Mouse (Mus musculus) left cerebral cortex, postnatal 10 days (tissue): ENCODE data around the gene Pias1. TPM values are rescaled to one million over a fixed set of nuclear protein-coding genes. Genes with fewer than 3 reads are reported as not detected.

Source experiments
- DNase-seq, 2 experiments: peaks; one replicate each; pipeline ENCODE4 v3.0.0; 2021 to 2022; ENCODE audit warnings: low spot score in 2 of 2, mixed read lengths in 1 of 2; ENCODE audit errors: extremely low spot score in 1 of 2
- intact Hi-C: fragments of 180-260 bp; cut with DNase I; formaldehyde crosslinking; loops from one replicate; pipeline ENCODE4 v1.15.1; 2025
- total RNA-seq, 2 experiments: library from RNA; stranded (reverse); gene quantifications; 2 replicates each; pipeline ENCODE4 v1.2.3; 2021

Pias1 gene
- total RNA-seq, 2 experiments from 2014 or later: 47.1 to 47.3 TPM

GRCm38 (mm10) chr9:62966018-62966417, 21.7 kb downstream of the Pias1 start:
- intact Hi-C loops: no loop called here

GRCm38 (mm10) chr9:62952713-62953112, 35.0 kb downstream of the Pias1 start:
- no peak for DNase-seq
- intact Hi-C loops: no loop called here

More at GRCm38 (mm10) chr9:62966018-62966417, 21.7 kb downstream of the Pias1 start:
- no peak for DNase-seq

GRCm38 (mm10) chr9:62945346-62945745, 42.4 kb downstream of the Pias1 start:
- intact Hi-C loops: no loop called here
- DNase-seq: no peak

- no peak for DNase-seq
- intact Hi-C loops: no loop called here
Observed at GRCm38 (mm10) chr9:62944063-62944462, 43.7 kb downstream of the Pias1 start.

- intact Hi-C loops: no loop called here
- DNase-seq: no peak
Observed at GRCm38 (mm10) chr9:62940966-62941365, 46.8 kb downstream of the Pias1 start.

- intact Hi-C loops: no loop called here
- no peak for DNase-seq
Observed at GRCm38 (mm10) chr9:62935854-62936253, 51.9 kb downstream of the Pias1 start.

- DNase-seq: no peak
- intact Hi-C loops: no loop called here
Observed at GRCm38 (mm10) chr9:62934700-62935400, 52.9 kb downstream of the Pias1 start.

GRCm38 (mm10) chr9:62932575-62933339, 55.0 kb downstream of the Pias1 start:
- intact Hi-C loops: no loop called here

GRCm38 (mm10) chr9:62924886-62925610, 62.7 kb downstream of the Pias1 start:
- peak in 1 of 2 experiments; percentile 30 for DNase-seq
- intact Hi-C loops: no loop called here

More at GRCm38 (mm10) chr9:62932575-62933339, 55.0 kb downstream of the Pias1 start:
- no peak for DNase-seq

GRCm38 (mm10) chr9:62920877-62921276, 66.8 kb downstream of the Pias1 start:
- no peak for DNase-seq
- intact Hi-C loops: no loop called here

- intact Hi-C loops: loop anchor here (5.0 kb wide), 1 partner anchor 45 kb away; no protein-coding TSS in a partner anchor
- no peak for DNase-seq
Observed at GRCm38 (mm10) chr9:62917059-62917458, 70.7 kb downstream of the Pias1 start.

- no peak for DNase-seq
- intact Hi-C loops: loop anchor here (5.0 kb wide), 1 partner anchor 209 kb away; no protein-coding TSS in a partner anchor
Observed at GRCm38 (mm10) chr9:62913390-62914069, 74.2 kb downstream of the Pias1 start.

- DNase-seq: no peak
Observed at GRCm38 (mm10) chr9:62905039-62905438, 82.7 kb downstream of the Pias1 start.

GRCm38 (mm10) chr9:62903841-62904240, 83.9 kb downstream of the Pias1 start:
- intact Hi-C loops: no loop called here
- DNase-seq: no peak

More at GRCm38 (mm10) chr9:62905039-62905438, 82.7 kb downstream of the Pias1 start:
- intact Hi-C loops: no loop called here

GRCm38 (mm10) chr9:62901736-62902135, 86.0 kb downstream of the Pias1 start:
- intact Hi-C loops: no loop called here
- no peak for DNase-seq

GRCm38 (mm10) chr9:62894486-62894885, 93.2 kb downstream of the Pias1 start:
- intact Hi-C loops: no loop called here

GRCm38 (mm10) chr9:62881871-62882270, 105.9 kb downstream of the Pias1 start:
- no peak for DNase-seq

More at GRCm38 (mm10) chr9:62894486-62894885, 93.2 kb downstream of the Pias1 start:
- peak in 1 of 2 experiments; percentile 38 for DNase-seq

GRCm38 (mm10) chr9:62877825-62878224, 109.9 kb downstream of the Pias1 start:
- no peak for DNase-seq
- intact Hi-C loops: no loop called here

More at GRCm38 (mm10) chr9:62881871-62882270, 105.9 kb downstream of the Pias1 start:
- intact Hi-C loops: loop anchor here (10.0 kb wide), 1 partner anchor 243 kb away; no protein-coding TSS in a partner anchor
